Mouse (Mus musculus) gastrocnemius, postnatal 4 days (tissue): Measurements from ENCODE around the gene Fam13a. TPM values are rescaled to one million over a fixed set of nuclear protein-coding genes. Genes with fewer than 3 reads are reported as not detected.

Experiments used
- DNase-seq, 2 experiments: peaks; one replicate each; pipeline ENCODE4 v3.0.0; 2021 to 2022; ENCODE audit warnings: low spot score in 2 of 2, mixed read lengths in 2 of 2
- total RNA-seq, 2 experiments: library from RNA; stranded (reverse); gene quantifications; 2 replicates each; pipeline ENCODE4 v1.2.3; 2021

Fam13a gene
- total RNA-seq, 2 experiments from 2014 or later, result 11.9 to 13.2 TPM

DNA sequence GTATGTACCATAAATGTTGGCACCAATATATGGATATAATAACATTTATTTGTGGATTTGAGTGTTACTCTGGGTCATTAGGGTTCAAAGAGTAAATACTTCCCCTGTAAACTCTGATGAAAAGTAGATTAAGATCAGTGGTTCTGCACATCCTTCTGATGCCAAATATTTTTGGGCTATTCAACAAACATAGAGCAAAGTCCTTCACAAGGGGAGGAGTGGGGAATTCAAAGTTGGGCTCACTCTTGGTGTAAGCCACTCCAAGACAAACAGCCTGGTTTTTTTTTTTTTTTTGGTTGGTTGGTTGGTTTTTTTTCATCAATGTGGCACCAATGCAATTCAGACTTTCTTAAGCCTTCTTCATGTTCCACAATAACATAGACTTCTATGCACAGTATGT is 86.6 kb downstream of the Fam13a start:
- no peak for DNase-seq

DNA sequence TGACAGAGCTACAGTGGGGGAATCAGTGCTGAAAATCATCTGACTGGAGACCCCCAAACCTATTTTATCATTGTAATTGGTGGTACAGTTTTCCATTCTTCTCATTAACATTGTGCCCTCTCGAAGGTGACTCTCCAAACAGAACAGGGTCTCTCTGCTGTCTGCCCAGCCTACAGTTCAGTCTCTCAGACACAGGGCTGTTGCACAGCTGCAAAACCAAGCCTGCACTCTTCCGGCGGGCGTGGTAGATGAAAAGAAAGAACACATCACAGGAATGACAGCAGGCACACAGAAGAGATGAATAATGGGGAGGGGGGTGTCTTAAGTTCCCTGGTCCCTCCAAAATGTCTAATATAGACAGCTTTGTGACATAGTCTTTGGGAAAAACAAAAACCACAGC is 90.2 kb downstream of the Fam13a start:
- no peak for DNase-seq

DNA sequence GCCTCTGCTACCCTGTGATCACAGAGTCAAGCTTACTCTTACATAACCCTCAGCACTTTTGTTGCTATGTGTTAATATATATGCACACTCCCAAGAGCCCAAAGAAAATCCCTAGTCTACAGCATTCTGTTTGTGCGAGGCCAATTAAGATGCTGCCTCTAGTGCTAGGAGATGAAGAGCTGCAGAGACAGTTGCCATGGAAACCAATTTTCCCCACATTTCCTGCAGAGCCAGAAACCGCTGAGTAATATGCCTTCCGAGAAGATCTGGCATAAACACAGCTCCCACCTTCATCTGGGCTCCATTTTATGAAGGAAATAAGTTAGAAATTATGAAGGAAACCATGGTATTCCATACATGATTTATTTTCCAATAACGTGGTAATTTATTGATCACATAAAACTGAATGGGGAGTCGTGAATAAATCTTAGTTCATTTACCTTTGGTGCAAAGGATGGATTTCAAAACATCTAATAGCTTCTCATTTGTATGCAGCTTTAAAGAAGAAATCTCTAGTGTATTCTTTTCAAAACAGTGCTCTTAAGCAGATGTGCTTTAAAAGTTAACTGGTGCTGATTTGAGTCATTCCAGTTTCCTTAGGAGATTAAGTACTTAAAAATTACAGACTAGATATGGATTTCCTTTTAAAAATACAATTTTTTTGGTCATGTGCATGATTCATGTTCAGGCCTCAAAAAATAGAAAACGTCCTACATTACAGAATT is 91.0 kb downstream of the Fam13a start:
- DNase-seq, result no peak

DNA sequence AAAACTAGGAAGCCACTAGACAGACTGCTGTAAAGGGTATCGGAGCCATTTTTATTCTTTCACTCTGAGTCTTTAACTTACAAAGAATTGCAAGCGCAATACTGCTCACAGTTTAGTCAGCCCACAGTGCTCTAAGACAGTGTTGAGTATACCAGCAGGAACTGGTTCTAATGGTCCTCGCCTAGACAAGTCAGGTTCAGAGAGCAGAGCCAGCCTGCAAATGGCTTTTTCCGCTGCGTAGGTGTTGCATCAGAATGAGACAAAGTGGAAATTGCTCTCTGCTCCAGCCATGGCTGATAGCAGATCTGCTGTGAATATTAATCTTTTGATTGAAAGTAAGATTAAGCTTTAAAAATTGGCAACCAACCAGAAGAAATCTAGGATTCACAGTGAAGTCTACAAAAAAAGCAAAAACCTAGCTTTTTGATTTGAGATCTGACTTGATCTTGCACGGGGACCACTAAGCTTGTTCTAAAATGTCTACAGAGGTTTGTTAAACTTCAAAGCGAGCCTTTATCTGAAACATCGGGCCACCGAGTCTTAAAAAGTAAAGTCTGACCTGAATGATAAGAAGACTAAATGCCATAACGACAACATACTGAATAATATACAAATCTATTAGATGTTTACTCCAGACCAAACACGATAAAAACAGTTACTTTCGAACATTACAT is 91.7 kb downstream of the Fam13a start:
- no peak for DNase-seq

DNA sequence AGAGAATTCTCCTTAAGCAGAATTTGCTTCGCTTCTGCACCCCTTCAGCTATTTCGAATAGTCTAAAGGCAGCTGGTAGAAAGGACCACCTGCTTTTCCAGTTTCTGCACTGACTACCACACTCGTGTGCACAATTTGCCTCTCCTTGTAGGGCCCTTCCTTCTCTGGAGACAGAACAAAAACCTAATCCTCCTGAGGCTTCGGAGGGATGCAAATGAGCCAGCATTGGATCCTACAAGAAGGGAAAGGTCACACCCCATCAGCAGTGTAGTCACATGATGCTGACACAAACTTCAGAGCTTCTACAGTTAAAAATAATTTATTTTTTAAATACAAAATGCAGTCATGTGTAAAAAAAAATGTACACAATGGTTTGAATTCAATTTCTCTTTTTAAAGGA is 93.2 kb downstream of the Fam13a start:
- DNase-seq, result no peak

DNA sequence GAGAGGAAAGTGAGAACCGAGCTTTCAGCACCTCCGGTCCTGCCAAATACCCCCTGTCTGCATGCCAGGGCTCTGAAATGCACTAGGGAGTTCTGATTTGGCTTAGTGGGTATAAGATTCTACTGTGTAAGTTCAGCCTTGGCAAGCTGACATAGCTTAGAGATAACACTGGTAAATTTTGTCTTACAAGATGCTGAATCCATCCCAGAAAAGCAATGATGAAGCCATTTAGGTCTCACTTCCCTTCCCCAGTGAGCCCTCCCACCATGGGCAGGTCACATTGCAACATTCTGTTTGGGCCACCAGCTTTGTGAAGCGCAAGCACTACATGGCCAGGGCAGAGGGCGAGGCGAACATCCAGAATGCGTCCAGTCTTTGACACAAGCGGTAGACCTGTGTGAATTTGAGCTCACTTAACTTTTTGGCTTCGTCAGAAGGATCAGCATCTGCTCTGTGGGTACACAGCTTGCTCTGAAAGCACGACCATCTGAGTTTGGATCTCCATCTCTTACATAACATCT is 94.4 kb downstream of the Fam13a start:
- no peak for DNase-seq

DNA sequence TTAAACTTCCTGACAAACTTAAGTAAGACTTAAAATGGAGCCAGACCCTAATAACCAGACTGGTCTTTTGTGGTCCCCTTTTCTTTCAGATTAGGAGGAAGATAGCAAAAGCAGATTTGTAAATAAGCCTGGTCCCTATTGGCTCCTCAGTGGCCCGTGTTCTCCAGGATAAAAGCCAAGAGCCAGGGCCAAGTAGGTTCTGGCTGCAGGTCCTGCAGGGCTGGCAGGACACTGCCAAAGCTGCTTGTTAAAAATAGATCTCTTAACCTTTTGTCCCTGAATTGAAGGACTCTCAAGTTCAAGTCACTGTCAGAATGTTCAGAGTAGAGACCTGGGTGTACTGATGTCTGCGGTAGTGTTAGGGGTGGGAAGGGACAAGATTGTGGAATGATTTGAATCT is 96.5 kb downstream of the Fam13a start:
- DNase-seq, result no peak

DNA sequence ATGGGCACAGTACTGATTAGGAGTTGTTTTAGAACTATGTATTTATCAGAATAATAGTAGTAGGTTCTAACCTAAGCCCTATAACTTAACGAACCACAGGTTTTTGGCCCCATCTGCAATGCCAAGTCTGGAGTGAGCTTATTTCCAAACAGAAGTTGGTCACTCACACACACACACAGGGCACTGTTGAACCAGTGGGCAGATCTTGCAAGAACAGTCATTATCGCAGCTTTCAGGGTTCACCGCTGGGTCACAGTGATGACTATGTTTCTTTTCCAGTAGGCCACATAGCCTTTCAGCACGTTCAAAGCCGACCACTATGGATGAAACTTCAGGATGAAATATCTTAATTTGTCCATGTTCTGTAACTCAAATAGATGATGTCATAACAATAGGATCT is 101.8 kb downstream of the Fam13a start:
- DNase-seq, result no peak

DNA sequence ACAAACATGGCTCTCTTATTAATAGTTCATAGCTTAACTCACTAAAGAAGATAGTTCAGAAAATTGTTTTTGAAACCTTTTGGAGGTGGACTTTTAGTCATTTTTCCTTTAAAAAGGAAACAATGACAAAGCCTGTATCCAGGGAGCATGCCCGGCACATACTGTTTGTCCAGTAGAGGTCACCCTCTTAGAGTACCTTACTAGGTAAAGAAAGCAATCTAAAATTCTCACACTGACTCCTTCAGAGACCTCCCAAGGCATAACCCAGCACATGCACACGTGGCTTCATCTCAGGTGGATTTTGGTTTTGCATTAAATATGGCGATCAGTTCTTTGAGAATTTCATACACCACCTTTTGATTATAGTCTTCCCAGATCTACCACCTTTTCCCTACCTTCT is 102.7 kb downstream of the Fam13a start:
- no peak for DNase-seq

DNA sequence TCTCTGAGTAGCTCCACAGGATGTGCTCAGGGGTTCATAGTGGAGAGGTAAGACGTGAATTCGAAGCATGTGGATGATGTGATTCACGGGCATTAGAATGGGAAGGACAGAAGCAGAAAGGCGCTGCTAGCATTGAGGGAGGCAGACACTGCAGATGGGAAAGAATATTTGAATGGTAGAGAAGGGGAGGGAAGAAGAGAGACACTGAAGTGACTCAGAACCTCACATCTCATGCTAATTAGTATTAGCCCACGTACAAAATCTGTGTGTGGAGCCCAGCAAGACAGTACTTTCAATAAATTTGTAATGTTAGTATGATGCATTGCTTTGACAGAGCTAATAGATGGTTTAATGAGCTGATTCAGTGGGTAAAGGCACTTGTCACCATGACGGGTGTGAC is 103.6 kb downstream of the Fam13a start:
- DNase-seq, result no peak

DNA sequence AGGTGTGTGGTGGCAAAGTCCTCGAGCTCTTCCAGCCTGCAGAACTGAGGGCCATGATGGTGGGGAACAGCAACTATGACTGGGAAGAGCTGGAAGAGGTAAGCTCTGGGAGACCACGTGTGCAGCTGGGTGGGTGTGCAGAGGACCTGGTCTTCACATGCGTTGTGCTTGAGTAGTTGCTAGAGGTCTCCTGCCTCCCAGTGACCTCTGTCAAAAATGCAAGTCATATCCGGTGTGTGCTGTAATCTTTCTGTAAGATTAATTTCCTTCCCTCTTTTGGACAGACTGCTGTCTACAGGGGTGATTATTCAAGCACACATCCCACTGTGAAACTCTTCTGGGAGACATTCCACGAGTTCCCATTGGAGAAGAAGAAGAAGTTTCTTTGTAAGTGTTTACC is 107.9 kb downstream of the Fam13a start:
- no peak for DNase-seq

DNA sequence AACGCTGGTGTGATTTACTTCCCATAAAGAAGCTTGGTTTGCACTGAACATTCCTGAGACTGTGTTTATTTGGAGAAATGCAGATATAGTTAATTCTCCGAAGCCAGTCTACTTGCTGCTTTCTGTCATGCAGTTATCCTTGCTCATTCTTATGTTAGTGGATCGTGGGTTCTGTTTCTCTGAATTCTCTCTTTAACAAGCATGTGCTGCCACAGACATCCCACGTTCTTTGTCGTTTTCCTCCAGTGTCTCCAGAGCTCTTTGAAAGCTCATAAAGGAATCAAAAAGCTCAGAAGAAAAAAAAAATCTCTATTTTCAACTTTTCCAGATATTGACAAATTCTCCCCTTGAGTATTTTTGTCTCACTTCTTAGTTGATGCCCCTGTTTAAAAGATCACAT is 110.4 kb downstream of the Fam13a start:
- no peak for DNase-seq

DNA sequence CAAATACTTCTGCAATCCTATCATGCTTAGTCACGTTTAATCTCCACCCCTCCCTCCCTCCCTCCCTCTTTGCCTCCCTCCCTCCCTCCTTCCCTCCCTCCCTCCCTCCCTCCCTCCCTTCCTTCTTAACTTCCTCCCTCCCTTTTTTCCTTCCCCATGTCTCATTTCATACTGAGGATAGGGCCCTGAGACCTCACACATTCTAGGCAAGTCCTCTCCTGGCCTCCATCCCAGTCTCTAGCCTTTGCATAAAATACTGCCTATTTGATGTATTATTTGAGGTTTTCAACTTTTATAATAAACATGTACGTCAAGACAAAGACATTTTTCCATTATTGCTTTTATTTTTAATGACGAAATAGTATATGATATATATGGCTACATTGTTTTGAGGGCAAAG is 110.8 kb downstream of the Fam13a start:
- no peak for DNase-seq

DNA sequence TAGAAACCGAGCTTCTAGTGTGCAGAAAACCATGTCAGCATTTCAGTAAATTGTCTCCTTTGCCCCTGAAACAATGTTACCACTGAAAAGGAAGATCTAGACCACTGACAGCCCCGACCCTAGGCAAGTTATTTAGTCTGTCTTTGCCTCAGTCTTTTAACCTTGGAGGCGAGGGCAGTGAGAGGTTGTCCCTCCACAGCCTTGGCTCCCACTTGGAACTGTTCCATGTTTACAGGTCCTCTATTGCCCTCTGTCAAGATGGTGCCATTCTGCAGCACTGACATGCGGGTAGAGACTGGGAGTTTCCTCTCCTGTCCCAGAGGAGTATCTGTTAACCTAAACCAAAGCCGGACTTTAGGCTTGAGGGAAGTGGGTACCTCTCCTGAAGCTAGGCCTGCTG is 111.5 kb downstream of the Fam13a start:
- DNase-seq, result no peak

DNA sequence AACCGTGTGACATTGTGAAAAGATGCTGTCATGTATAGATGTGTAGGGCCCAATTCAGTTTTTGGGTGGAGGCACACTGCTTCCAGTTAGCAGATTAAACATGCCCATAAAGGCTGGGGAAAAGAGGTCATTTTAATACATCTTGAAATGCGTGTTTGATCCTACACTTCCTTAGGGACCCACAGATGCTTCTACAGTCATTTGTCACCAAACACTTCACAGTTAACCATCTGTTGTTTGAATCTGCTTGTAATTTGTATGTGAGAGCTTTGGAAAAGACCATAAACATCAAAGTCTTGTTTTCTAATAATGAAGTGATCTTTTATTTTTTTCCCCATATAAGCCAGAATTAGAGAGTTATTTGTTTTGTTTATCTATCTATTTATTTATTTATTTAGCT is 116.6 kb downstream of the Fam13a start:
- no peak for DNase-seq

DNA sequence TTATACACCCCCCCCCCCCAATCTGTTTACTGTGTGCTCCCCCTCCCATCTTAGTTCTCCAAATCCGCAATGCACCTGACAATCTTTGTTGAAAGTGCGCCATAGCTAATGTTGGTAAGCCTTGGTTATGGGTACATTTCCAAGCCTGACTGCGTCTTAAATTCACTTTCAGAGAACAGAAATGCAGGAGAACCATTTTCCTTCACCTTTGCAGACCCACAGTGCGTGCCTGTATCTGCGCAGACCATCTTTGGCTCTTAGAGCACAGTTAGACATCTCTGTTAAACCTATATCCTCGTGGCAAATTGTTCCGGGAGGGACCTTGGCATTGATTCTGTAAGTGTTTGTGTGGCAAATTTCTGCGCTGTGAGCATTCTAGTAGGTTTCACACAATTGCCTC is 117.0 kb downstream of the Fam13a start:
- DNase-seq, result no peak

DNA sequence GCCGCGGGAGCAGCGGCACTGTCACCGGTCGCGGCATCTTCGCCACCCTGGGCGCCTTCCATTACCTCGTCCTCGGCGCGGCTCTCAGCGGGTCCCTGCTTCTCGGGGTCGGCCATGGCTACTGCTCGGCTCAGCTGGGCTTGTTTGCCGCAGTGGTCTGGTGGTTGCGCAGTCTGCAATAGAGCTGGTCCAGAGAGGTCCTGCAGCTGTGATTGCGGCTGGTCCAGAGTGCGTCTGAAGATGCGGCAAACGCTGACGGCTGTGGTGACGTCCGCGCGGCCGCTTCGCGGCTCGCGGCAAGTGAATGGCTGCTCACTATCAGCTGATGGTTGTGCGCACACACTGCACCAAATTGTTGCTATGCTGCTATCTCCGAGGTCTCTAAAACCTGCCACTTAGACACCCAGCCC is 117.5 kb downstream of the Fam13a start, which contains the start of gene Nap1l5:
Gene Nap1l5, minus strand, starts transcription at position 225 of the 410 bp plus-strand sequence.
- DNase-seq, result peak in 1 of 2 experiments; percentile 10

DNA sequence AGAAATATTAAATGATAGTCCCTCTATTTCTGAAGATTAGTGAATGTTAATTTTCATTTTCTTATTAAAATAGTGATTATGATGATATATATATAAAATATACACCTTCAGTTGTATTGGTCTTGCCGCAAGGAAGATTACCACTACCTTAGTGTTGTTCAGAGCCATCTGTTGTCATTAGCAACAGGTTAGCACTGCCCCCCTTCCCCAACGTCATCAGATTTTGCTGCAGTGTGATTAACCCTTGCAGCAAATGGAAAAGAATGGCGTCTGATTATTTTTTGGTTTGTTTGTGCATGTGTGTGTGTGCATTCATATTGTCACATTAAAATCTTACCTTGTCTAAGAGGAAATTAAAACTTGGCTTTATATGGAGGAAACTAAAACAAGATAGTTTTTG is 119.8 kb downstream of the Fam13a start:
- DNase-seq, result no peak

DNA sequence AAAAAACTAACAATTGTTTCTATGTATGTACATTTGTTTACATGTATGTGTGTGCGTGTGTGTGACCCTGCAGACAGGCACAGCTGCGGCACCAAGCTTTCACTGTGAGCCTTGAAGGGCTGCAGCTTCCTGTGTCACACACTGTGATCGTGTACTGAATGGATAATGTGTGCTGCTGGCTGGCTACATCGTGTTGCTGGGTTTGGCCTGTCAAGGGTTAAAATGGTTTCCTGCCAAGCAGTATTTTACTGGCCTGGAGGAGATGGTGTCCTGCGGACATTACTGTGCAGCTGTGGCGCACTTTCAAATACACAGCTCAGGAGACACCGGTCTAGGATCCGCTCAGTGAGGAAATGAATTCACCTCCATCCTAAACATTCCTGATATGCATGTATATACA is 121.2 kb downstream of the Fam13a start:
- no peak for DNase-seq

DNA sequence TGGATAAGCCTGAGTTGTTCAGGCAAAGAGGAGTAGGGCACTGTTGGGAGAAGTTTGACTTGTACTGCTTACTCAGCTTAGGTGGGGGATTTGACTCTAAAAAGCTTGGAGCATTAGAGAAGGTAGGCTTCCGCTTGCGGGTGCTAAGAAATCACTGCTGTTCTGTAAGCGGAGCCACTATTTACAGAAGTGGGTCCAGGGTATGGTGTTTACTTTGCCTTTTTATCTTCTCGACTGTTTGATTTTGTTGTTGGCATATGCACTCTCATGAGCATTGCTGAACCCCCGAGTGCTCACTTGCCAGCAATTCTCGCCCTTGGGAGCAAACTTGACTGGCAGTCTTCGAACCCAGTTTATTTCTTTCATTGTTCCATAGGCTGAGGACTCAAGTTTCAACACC is 123.8 kb downstream of the Fam13a start:
- DNase-seq, result no peak

DNA sequence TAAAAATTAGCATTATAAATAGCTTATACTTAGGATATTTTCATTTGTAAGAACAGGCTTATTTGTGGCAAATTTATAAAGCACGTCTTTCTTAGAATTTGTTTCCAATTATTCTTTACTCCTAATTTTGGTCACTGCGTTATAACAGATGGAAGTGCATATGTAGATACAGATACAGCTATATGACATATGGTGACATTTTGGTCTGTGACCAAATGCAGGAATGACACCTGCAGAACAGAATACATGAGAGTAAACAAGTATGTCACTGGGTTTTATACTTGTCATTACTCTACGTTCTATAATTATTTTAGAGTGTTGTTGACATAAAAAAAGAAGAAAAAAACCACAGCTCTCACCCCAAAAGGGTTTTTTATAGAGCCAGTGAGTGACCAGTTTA is 125.3 kb downstream of the Fam13a start:
- DNase-seq, result no peak

DNA sequence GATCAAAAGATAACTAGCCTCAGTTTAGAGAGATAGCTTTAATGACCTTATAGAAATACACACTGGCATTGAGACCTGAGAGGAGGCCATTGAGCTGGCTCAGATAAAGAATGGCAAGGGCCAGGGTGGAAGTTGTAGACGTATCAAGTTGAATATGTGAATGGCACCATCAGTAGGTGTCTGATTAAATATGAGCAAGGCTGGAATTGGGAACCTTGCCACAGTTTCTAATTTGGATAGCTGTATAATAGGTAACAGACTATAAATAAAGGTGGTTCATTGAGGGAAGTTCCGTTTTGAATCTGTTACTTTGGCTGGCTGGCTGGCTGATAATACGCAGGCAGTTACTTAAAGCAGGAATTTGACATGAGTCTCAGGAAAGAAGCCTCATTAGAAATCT is 127.7 kb downstream of the Fam13a start:
- no peak for DNase-seq

DNA sequence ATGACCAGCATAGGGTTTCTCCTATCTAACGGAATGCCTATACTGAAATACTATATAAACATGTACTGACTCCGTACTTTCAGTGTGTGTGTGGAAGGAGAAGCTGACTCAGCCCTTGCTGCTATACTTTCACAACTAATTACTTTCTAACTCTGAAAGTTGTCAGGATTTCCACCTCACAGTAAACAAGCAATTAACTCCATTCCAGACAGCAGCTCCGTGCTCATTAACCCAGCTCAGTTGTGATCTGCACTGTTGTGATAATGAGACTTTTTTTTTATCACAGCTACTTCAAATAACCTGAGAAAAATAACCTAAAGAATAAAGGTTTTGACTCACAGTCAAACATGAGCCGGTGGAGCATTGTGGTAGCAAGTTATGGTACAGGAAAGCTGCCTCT is 129.4 kb downstream of the Fam13a start:
- no peak for DNase-seq
